Mouse (Mus musculus): ENCODE measurements around the gene D630036H23Rik. TPM values are rescaled to one million over a fixed set of nuclear protein-coding genes. Genes with fewer than 3 reads are reported as not detected.
"Not testable (repeated sequence)": the region's sequence is repeated elsewhere in the genome, so short reads cannot be mapped to it uniquely, and the experiment has no call there.

Gene D630036H23Rik
- 0.94 and 1.0 TPM in 2 replicates for polyA plus RNA-seq (2012; rRNA removed)

GRCm38 (mm10) chr12:36381441-36382340 is at the start of gene D630036H23Rik, which contains the start of gene Ispd:
TSS of gene D630036H23Rik (minus strand) at chr12:36382181.
TSS of gene Ispd (plus strand) at chr12:36381450.
- TF ChIP-seq CTCF (IDR thresholded peaks at IDR 0.05; ENCODE audit: borderline replicate concordance, extremely low read depth, insufficient read depth, insufficient read length) (no peak), POLR2A (IDR thresholded peaks at IDR 0.05; ENCODE audit: borderline replicate concordance, extremely low read depth, insufficient read depth, insufficient read length, poor library complexity, severe bottlenecking) (peak; percentile 64; the same call in 1 of the 2 replicates)

GRCm38 (mm10) chr12:36426163-36427045 is 44.4 kb upstream of the D630036H23Rik start:
- peak; percentile 17 for DNase-seq (ENCODE audit: low read depth)
- no peak for TF ChIP-seq CTCF (IDR thresholded peaks at IDR 0.05; ENCODE audit: borderline replicate concordance, extremely low read depth, insufficient read depth, insufficient read length)
- no peak for TF ChIP-seq POLR2A (IDR thresholded peaks at IDR 0.05; ENCODE audit: borderline replicate concordance, extremely low read depth, insufficient read depth, insufficient read length, poor library complexity, severe bottlenecking)

More at GRCm38 (mm10) chr12:36381441-36382340, at the start of gene D630036H23Rik, which contains the start of gene Ispd:
- DNase-seq (ENCODE audit: low read depth) = peak; percentile 91

- TF ChIP-seq CTCF (IDR thresholded peaks at IDR 0.05; ENCODE audit: borderline replicate concordance, extremely low read depth, insufficient read depth, insufficient read length) (no peak), POLR2A (IDR thresholded peaks at IDR 0.05; ENCODE audit: borderline replicate concordance, extremely low read depth, insufficient read depth, insufficient read length, poor library complexity, severe bottlenecking) (no peak)
- DNase-seq (ENCODE audit: low read depth) = no peak
These were observed 43.3 kb upstream of the D630036H23Rik start for GRCm38 (mm10) chr12:36425258-36425657.

GRCm38 (mm10) chr12:36423677-36424076 is 41.7 kb upstream of the D630036H23Rik start:
- peak; percentile 11 for DNase-seq (ENCODE audit: low read depth)
- TF ChIP-seq CTCF (IDR thresholded peaks at IDR 0.05; ENCODE audit: borderline replicate concordance, extremely low read depth, insufficient read depth, insufficient read length) (no peak), POLR2A (IDR thresholded peaks at IDR 0.05; ENCODE audit: borderline replicate concordance, extremely low read depth, insufficient read depth, insufficient read length, poor library complexity, severe bottlenecking) (no peak)

DNA sequence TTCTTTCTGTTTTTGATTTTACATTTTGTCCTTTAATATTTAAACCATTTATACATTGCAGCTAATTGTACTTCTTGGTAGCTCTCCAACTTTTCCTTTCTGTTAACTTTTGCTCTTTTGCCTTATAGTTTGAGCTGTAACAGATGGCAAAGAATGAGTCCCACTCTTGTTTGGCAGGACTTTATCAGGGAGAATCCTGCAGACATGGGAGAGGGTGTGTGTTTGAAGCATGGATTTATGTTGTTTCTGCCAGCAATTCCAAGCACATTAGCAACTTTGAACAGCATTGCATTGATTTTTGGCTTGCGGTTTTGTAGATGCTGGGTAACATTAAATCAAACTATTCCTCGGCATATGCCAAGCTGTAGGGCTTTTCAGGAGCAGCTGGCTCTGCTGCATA is 13.1 kb upstream of the D630036H23Rik start:
- DNase-seq (ENCODE audit: low read depth) = peak; percentile 80
- TF ChIP-seq CTCF (IDR thresholded peaks at IDR 0.05; ENCODE audit: borderline replicate concordance, extremely low read depth, insufficient read depth, insufficient read length) = no peak
- no peak for TF ChIP-seq POLR2A (IDR thresholded peaks at IDR 0.05; ENCODE audit: borderline replicate concordance, extremely low read depth, insufficient read depth, insufficient read length, poor library complexity, severe bottlenecking)

- TF ChIP-seq CTCF (IDR thresholded peaks at IDR 0.05; ENCODE audit: borderline replicate concordance, extremely low read depth, insufficient read depth, insufficient read length) (no peak), POLR2A (IDR thresholded peaks at IDR 0.05; ENCODE audit: borderline replicate concordance, extremely low read depth, insufficient read depth, insufficient read length, poor library complexity, severe bottlenecking) (no peak)
- DNase-seq (ENCODE audit: low read depth) = no peak
These were observed 5.0 kb upstream of the D630036H23Rik start for GRCm38 (mm10) chr12:36386991-36387390.

DNA sequence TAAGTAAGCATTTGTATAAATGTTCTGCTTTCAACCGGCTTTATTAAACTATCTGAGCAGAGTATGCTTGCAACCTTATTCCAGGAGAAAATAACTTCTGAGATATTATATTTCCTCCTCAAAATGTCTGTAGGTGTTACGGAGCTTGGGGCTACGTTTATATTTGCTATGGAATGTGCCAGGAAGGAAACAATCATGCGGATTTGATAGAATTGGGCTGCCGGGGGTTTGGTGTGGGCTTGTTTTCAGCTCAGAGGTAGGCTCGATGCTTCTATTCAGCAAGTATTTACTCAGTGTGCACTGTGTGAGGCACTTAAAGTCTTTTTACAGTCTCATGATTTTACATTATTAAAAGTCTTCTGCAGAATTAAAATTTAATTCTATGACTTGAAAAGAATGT is 3.4 kb upstream of the D630036H23Rik start:
- DNase-seq (ENCODE audit: low read depth) = peak; percentile 5
- TF ChIP-seq CTCF (IDR thresholded peaks at IDR 0.05; ENCODE audit: borderline replicate concordance, extremely low read depth, insufficient read depth, insufficient read length) = no peak
- no peak for TF ChIP-seq POLR2A (IDR thresholded peaks at IDR 0.05; ENCODE audit: borderline replicate concordance, extremely low read depth, insufficient read depth, insufficient read length, poor library complexity, severe bottlenecking)

GRCm38 (mm10) chr12:36380806-36381205 is 1.2 kb downstream of the D630036H23Rik start:
- DNase-seq (ENCODE audit: low read depth) = peak; percentile 22
- TF ChIP-seq POLR2A (IDR thresholded peaks at IDR 0.05; ENCODE audit: borderline replicate concordance, extremely low read depth, insufficient read depth, insufficient read length, poor library complexity, severe bottlenecking) (no peak), CTCF (IDR thresholded peaks at IDR 0.05; ENCODE audit: borderline replicate concordance, extremely low read depth, insufficient read depth, insufficient read length) (no peak)

GRCm38 (mm10) chr12:36380254-36380653 is 1.7 kb downstream of the D630036H23Rik start:
- peak; percentile 5 for DNase-seq (ENCODE audit: low read depth)
- no peak for TF ChIP-seq CTCF (IDR thresholded peaks at IDR 0.05; ENCODE audit: borderline replicate concordance, extremely low read depth, insufficient read depth, insufficient read length)

DNA sequence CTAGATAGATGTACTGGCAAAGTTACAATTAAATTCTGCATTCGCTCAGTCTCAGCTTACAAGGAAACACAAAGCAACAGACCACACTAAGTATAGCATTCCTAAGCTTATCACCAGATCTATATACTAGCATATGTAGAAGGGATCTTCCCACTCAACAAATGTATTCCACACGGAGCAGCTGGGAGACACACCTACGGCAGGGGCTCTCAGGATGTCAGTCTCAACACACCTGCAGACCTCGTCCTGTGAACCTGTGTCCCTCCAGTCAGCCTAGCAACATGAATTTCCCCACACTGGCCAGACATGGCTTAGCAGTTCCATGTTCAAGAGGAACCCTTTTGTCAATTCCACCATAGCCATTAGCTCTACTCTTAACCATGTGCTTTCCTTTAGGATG is 5.6 kb downstream of the D630036H23Rik start:
- DNase-seq (ENCODE audit: low read depth) = not testable (repeated sequence)

- no peak for TF ChIP-seq POLR2A (IDR thresholded peaks at IDR 0.05; ENCODE audit: borderline replicate concordance, extremely low read depth, insufficient read depth, insufficient read length, poor library complexity, severe bottlenecking)
- TF ChIP-seq CTCF (IDR thresholded peaks at IDR 0.05; ENCODE audit: borderline replicate concordance, extremely low read depth, insufficient read depth, insufficient read length) = peak; percentile 41; the same call in 1 of the 2 replicates
These were observed 8.6 kb downstream of the D630036H23Rik start for GRCm38 (mm10) chr12:36373237-36373998.

More at GRCm38 (mm10) chr12:36373237-36373998, 8.6 kb downstream of the D630036H23Rik start:
- no peak for DNase-seq (ENCODE audit: low read depth)
